Mouse (Mus musculus) megakaryocyte-erythroid progenitor cell, adult 5 weeks (primary cell): ENCODE results near the gene Btbd19. TPM values are rescaled to one million over a fixed set of nuclear protein-coding genes. Genes with fewer than 3 reads are reported as not detected.

Source experiments
- polyA plus RNA-seq: library from polyadenylated mRNA; stranded (reverse); fragments of >175 nt; gene quantifications from 2 replicates; pipeline ENCODE4 v1.2.3, GENCODE M21; 2012

Gene Btbd19
- polyA plus RNA-seq, result 17.7 and 19.9 TPM in 2 replicates

DNA sequence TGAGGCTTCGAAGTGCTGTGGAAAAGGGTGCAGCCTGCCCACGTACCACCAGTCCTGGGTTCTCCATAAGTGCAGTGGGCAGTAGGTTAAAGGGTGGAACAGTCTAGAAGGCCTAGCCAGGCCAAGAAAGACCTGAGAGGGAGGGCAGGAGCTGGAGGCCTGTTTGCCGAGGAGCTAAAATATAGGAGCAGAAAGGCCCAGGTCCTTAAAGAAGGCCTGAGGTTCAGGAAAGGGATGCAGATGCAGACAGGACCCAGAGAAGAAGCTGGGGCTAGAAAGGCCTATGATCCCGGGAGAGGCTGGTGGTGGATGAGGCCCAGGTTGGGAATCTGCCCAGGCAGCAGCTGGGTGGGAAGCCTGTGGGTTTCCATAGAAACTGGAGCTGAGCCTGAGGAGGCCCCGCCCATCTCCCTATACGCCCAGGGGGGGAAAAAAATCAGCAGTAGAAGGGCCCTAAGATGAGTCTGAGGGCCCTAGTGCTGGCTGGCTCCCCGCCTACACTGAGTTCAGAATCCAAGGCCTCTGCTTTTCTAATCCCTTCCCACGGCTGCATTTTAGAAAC is at the start of gene Btbd19:
TSS of gene Btbd19 (minus strand) at position 378 of the 562 bp plus-strand sequence.

DNA sequence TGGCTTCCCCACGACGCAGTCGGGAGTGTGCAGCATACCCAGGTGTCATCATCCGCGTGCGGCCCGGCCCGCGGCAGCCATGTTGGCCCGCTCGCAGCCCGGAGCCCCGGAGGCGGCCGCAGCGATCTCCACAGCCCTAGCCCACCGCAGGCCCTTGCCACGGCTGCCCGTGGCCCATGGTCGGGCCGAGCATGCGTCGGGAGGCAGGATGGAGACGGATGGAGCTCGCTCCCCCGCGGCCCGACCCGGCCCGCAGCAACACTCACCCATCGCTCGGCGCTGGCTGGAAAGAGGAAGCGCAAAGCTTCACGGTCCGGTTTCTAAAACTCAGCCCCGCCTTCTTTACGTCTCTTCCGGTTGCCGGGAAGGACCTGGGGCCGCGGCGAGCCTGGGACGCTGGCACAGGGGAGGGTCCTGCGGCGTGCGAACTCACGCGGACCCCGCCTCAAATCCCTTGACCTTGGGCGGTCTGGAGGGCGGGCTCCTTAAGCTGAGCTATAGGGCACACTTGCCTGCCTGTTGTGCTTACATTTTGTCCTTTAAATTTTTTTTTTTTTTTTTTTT is 30.3 kb upstream of the Btbd19 start, which contains the start of gene Rps8:
TSS of gene Rps8 (minus strand) at position 452 of the 564 bp plus-strand sequence.

DNA sequence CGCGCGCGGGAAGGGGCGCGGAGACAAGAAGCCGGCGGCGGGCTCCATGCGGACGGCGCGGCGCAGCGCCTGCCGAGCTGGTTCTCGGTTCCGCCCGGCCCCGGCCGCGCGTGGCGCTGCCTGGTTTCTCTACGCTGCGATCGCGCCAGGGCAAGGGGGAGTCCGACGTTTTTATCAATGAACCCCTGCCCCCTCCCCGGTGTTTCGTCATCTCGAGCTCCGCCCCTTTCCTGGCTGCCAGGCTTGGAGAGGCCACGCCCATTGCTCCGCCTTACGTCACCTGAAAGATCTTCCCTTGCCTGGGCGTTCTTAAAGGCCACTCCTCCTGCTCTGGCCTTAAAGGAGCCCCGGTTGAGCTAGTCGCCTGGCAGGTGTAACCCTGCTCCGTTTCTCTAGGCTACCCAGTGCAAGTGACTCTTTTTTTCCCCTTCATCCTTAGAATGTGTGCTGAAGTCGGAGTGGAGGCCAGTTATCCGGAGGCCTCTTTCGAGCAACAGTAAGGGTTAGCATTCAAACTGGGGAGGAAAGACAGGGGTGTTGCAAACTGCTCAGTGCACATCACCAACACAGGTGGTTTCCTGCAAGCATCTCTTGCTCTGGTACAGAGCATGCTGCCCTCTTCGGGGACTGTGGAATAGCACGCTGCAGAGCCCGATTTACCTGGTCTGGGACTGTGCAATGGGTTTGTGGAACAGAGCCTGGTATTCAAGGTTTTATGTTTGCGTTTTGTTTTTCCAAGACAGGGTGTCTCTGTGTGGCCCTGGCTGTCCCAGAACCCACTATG is 8.5 kb upstream of the Btbd19 start, which contains the start of gene Plk3:
TSS of gene Plk3 (minus strand) at position 147 of the 784 bp plus-strand sequence.

DNA sequence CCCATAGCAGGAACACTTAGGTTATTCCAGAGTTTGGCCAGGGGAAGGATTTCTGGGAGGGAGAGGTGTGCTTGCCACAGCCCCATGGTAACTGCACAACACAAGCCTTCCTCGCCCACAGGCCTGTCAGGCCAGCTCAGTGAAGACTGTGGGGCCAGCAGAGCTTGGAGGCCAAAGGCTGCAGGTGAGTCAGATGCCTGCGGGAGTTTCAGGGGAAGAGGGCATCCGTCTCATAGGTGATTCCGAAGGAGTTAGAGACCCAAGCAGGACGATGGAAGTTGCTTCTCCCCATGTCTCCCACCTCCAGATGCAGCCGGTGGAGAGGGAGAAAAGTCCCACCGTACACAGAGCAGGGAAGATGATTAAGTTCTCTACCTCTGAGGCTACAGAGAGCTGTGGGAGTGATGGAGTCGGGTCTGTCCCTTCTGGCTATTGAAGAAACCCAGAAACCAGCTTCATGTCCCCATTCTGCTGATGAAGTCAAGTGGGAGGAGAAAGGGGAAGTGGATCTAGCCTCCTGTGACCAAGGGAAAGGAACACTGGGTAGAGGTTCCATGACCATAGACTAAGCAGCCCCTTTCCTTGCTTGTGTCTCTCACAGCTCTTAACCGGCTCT is 1.3 kb upstream of the Btbd19 start, which contains the start of gene Tctex1d4:
TSS of gene Tctex1d4 (plus strand) at position 120 of the 616 bp plus-strand sequence.

DNA sequence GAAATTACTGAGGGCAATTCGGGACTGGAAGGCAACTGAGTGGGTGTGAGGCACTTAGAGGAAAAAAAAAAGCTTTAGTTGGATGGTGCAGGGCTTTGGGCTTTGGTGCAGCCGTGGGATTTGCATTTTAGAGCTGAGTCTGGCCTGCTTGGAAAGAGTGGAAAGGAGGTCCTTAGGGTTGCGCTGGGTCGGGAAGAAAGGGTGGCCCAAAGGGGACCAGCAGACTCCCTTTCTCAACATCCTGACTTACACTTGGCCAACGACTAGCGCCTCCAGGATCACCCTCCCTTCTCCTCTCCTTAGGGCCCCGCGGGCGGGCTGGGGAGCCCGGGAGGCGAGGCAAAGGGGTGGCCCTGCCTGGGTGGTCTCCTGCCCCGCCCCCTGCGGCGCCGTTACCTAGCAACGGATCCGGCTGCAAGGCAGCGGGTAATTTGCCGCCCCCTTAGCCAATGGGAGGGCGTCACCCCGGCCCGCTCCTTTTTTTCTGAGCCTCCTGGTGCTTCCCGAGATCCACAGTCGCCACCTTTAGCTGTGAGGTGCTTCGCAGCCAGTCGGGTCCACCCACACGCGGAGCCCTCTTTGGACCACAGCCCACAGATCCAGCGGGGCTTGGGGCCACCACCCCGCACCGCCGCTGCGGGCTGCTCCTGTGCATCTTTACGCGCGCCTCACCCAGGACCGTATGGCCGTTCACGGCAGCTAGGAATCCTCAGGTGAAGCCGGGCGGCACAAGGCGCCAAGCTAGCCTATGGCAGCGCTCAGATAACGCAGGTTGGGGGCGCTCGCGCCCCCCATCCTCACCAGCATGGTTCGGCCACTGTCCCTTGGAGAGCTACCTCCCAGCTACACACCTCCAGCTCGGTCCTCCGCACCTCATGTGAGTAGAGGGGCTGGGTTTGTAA is 29.7 kb downstream of the Btbd19 start, which contains the start of gene Ptch2:
TSS of gene Ptch2 (plus strand) at position 525 of the 902 bp plus-strand sequence.

Other genes starting within 250 kb of the Btbd19 start
- 0.01 and 0.04 TPM in 2 replicates for gene Zswim5, start 248.3 kb downstream of the Btbd19 start, polyA plus RNA-seq
- 40.2 and 44.6 TPM in 2 replicates for gene Urod, start 131.3 kb downstream of the Btbd19 start, polyA plus RNA-seq
- gene Hectd3, start 130.4 kb downstream of the Btbd19 start, polyA plus RNA-seq, result 22.4 and 23.6 TPM in 2 replicates
- 4.7 and 5.1 TPM in 2 replicates for gene Eif2b3, start 106.3 kb downstream of the Btbd19 start, polyA plus RNA-seq
- gene Ptch2, start 29.6 kb downstream of the Btbd19 start, polyA plus RNA-seq, result 1.5 and 2.6 TPM in 2 replicates
- gene Tctex1d4, start 1.1 kb upstream of the Btbd19 start, polyA plus RNA-seq, result 0.27 and 0.87 TPM in 2 replicates
- 26.2 and 33.9 TPM in 2 replicates for gene Plk3, start 8.2 kb upstream of the Btbd19 start, polyA plus RNA-seq
- 3,874 and 4,497 TPM in 2 replicates for gene Rps8, start 30.5 kb upstream of the Btbd19 start, polyA plus RNA-seq
- gene Kif2c, start 56.9 kb upstream of the Btbd19 start, polyA plus RNA-seq, result 4.0 and 4.8 TPM in 2 replicates
- gene Tmem53, start 126.2 kb upstream of the Btbd19 start, polyA plus RNA-seq, result 2.4 and 4.3 TPM in 2 replicates
- not detected in 2 replicates for gene Armh1, start 126.4 kb upstream of the Btbd19 start, polyA plus RNA-seq